Mouse (Mus musculus): ENCODE measurements around the gene Lrriq3. TPM values are rescaled to one million over a fixed set of nuclear protein-coding genes. Genes with fewer than 3 reads are reported as not detected.
A peak's percentile ranks its signal among the peaks of the same experiment; 100 is the strongest.

The Lrriq3 gene
- total RNA-seq, 2 experiments from 2014 or later, result 0.46 to 0.92 TPM

GRCm38 (mm10) chr3:155234919-155235318 lies 141.7 kb downstream of the Lrriq3 start:
- peak in 1 of 2 experiments; percentile 26 for DNase-seq (ENCODE audit: low spot score in 2 of 2)
- intact Hi-C loops (cut with DNase I), result loop anchor here (5.0 to 10.0 kb wide), 2 partner anchors 580 to 1327 kb away; partner anchors contain the start of gene Negr1

GRCm38 (mm10) chr3:155235502-155235901 lies 142.3 kb downstream of the Lrriq3 start:
- peak in 1 of 2 experiments; percentile 28 for DNase-seq (ENCODE audit: low spot score in 2 of 2)
- intact Hi-C loops (cut with DNase I), result loop anchor here (5.0 to 10.0 kb wide), 2 partner anchors 581 to 1327 kb away; partner anchors contain the start of gene Negr1

Other genes with a start within 250 kb of the Lrriq3 start
- under 1 TPM; 0.34 to 0.41 TPM for gene Tnni3k, start 38.0 kb upstream of the Lrriq3 start, total RNA-seq (2021)
- 10 to 100 TPM; 29.4 to 32.7 TPM for gene Fpgt, start within 50 bp of the Lrriq3 start, total RNA-seq (2021)